Mouse (Mus musculus) brain, embryonic 14.5 days (tissue): ENCODE data around the gene Fbxw10. TPM values are rescaled to one million over a fixed set of nuclear protein-coding genes. Genes with fewer than 3 reads are reported as not detected.
A peak's percentile ranks its signal among the peaks of the same experiment; 100 is the strongest.

Source experiments
- DNase-seq: peaks from one replicate; pipeline ENCODE4 v3.0.0-alpha.2; 2011; ENCODE audit warnings: low read depth
- CTCF ChIP-seq: fragments of 200-500 bp; IDR thresholded peaks from 2 replicates; pipeline ENCODE4 v1.5.1; 2012; ENCODE audit warnings: inconsistent platforms, mild to moderate bottlenecking, moderate library complexity, borderline replicate concordance; ENCODE audit not compliant: insufficient read depth, insufficient read length; ENCODE audit errors: extremely low read depth
- POLR2A ChIP-seq: fragments of 200-500 bp; IDR thresholded peaks from 2 replicates; pipeline ENCODE4 v1.6.1; 2012; ENCODE audit warnings: mild to moderate bottlenecking, inconsistent platforms, borderline replicate concordance; ENCODE audit not compliant: poor library complexity, insufficient read depth, insufficient read length, severe bottlenecking; ENCODE audit errors: extremely low read depth
- polyA plus RNA-seq: library from polyadenylated mRNA; depleted of rRNA; stranded (reverse); fragments of >200 nt; gene quantifications from 2 replicates; pipeline ENCODE4 v1.2.3, GENCODE M21; 2012

Fbxw10 gene
- polyA plus RNA-seq, 1 experiment: 0.45 TPM

- DNase-seq: peak; percentile 41
- no peak for TF ChIP-seq POLR2A
- no peak for TF ChIP-seq CTCF
These were observed 26.0 kb upstream of the Fbxw10 start for GRCm38 (mm10) chr11:62820661-62821437.

- TF ChIP-seq CTCF (no peak), POLR2A (no peak)
- no peak for DNase-seq
These were observed 25.0 kb upstream of the Fbxw10 start for GRCm38 (mm10) chr11:62821893-62822292.

- TF ChIP-seq POLR2A (no peak), CTCF (no peak)
- DNase-seq: no peak
These were observed 22.7 kb upstream of the Fbxw10 start for GRCm38 (mm10) chr11:62824211-62824610.

GRCm38 (mm10) chr11:62825222-62826105 is 21.4 kb upstream of the Fbxw10 start:
- no peak for TF ChIP-seq POLR2A
- TF ChIP-seq CTCF: no peak
- DNase-seq: no peak

GRCm38 (mm10) chr11:62826106-62826733 is 20.6 kb upstream of the Fbxw10 start:
- TF ChIP-seq POLR2A (no peak), CTCF (no peak)
- DNase-seq: no peak

GRCm38 (mm10) chr11:62827135-62827534 is 19.7 kb upstream of the Fbxw10 start:
- DNase-seq: no peak
- no peak for TF ChIP-seq CTCF
- no peak for TF ChIP-seq POLR2A

GRCm38 (mm10) chr11:62827911-62828310 is 19.0 kb upstream of the Fbxw10 start:
- DNase-seq: no peak
- TF ChIP-seq POLR2A: no peak
- no peak for TF ChIP-seq CTCF

GRCm38 (mm10) chr11:62830387-62830786 is 16.5 kb upstream of the Fbxw10 start:
- no peak for DNase-seq
- TF ChIP-seq POLR2A (no peak), CTCF (no peak)

- no peak for DNase-seq
- TF ChIP-seq CTCF: no peak
These were observed 15.0 kb upstream of the Fbxw10 start for GRCm38 (mm10) chr11:62831906-62832305.

GRCm38 (mm10) chr11:62844562-62844961 is 2.3 kb upstream of the Fbxw10 start:
- no peak for TF ChIP-seq POLR2A
- no peak for DNase-seq

GRCm38 (mm10) chr11:62845730-62846129 is 1.1 kb upstream of the Fbxw10 start:
- DNase-seq: no peak
- TF ChIP-seq POLR2A (no peak), CTCF (no peak)
